Mouse (Mus musculus): ENCODE data around the gene Klf11. TPM values are rescaled to one million over a fixed set of nuclear protein-coding genes. Genes with fewer than 3 reads are reported as not detected.
A peak's percentile ranks its signal among the peaks of the same experiment; 100 is the strongest.

Gene Klf11
- polyA plus RNA-seq, 1 experiment from 2014 or later: 15.9 TPM

DNA sequence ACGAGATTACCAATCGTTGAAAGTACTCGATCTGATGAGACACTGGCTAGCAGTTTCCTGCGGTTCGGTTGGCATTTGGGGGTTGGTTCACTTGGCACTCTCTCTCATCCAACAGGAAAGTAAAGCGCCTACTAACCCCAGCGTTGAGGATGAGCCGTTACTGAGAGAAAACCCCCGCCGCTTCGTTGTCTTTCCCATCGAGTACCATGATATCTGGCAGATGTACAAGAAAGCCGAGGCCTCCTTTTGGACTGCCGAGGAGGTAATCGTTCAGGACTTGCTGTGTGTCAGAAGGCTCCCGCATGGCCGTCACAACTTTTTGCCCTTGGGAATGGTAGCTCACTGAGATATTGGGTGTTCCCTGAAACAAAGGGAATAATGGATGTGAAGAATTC is 57.7 kb downstream of the Klf11 start:
- WGBS: under 1% methylated on average over 17 of the region's 17 CpGs
- H3K27me3 ChIP-seq: peaks cover 10% of the 10 kb centered on the region; the same call in 1 of the 2 replicates
- no peak for ATAC-seq (ENCODE audit: low FRiP score)
- peaks cover 29% of the 10 kb centered on the region for H3K4me1 ChIP-seq (replicated peaks)
- H3K9me3 ChIP-seq: no peaks in the 10 kb centered on the region
- peaks cover 8% of the 10 kb centered on the region; the same call in 1 of the 2 replicates for H3K36me3 ChIP-seq
- peak overlapping the region; percentile 77 for H3K4me2 ChIP-seq
- peak overlapping the region; percentile 84 for H3K9ac ChIP-seq
- peak overlapping the region; percentile 75; the same call in 1 of the 2 replicates for H3K27ac ChIP-seq
- H3K4me3 ChIP-seq: peak overlapping the region; percentile 86

DNA sequence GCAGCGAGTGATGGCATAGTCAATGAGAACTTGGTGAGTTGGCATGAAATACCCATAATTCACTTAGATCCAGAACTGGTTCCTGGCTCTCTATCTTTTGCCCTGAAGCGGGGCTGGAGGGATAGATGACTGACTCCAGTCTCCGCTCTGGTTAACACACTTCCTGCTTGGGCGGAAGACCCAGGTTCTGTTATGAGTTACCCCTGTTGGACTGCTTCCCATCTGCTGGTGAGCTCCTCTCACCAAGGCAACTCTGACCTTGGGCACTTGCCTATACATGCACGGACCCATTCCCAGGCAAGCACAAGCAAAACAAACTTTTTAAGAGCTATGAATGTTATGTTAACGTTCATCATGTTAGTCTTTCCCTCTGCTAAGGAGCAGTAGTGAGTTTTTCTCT is 58.3 kb downstream of the Klf11 start:
- Histone ChIP-seq H3K27ac (no peak overlapping the region), H3K9ac (peak overlapping the region; percentile 84; the same call in 1 of the 2 replicates), H3K4me2 (peak overlapping the region; percentile 77), H3K4me1 (replicated peaks) (peaks cover 29% of the 10 kb centered on the region), H3K36me3 (peaks cover 8% of the 10 kb centered on the region; the same call in 1 of the 2 replicates), H3K27me3 (peaks cover 10% of the 10 kb centered on the region; the same call in 1 of the 2 replicates), H3K4me3 (peak overlapping the region; percentile 86), H3K9me3 (no peaks in the 10 kb centered on the region)
- ATAC-seq (ENCODE audit: low FRiP score): no peak
- WGBS: 25% methylated on average over 6 of the region's 6 CpGs

DNA sequence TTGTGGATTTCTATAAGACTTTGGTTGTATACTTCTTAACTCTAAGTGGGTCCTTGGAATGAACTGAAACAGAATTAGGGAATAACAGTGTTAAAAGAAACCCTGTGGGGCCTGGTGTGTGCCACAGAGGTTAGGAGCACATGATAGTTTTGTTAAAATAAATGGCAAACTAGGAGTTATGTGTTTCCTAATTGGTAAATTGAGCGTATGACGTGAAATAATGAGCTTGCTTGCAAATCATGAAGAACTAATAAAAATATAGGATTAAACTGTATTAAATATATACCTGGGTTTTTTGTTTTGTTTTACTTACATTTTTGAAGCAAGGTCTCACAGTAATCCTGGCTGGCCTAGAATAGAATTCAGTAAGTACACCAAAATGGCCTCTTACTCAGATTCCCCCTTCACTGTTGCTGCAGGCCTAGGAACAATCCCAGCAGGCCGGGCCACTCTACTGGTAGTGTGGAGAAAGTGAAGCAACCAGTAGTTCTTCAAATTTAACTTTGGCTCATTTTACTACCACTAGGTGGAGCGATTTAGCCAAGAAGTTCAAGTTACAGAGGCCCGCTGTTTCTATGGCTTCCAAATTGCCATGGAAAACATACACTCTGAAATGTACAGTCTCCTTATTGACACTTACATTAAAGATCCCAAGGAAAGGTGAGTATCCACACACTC is 58.9 kb downstream of the Klf11 start:
- H3K36me3 ChIP-seq: peaks cover 8% of the 10 kb centered on the region; the same call in 1 of the 2 replicates
- 32% methylated on average over 5 of the region's 5 CpGs for WGBS
- peak overlapping the region; percentile 77 for H3K4me2 ChIP-seq
- no peaks in the 10 kb centered on the region for H3K9me3 ChIP-seq
- peak overlapping the region; percentile 86 for H3K4me3 ChIP-seq
- H3K4me1 ChIP-seq (replicated peaks): peaks cover 29% of the 10 kb centered on the region
- no peak overlapping the region for H3K9ac ChIP-seq
- H3K27me3 ChIP-seq: peaks cover 10% of the 10 kb centered on the region; the same call in 1 of the 2 replicates
- H3K27ac ChIP-seq: no peak overlapping the region
- ATAC-seq (ENCODE audit: low FRiP score): no peak

DNA sequence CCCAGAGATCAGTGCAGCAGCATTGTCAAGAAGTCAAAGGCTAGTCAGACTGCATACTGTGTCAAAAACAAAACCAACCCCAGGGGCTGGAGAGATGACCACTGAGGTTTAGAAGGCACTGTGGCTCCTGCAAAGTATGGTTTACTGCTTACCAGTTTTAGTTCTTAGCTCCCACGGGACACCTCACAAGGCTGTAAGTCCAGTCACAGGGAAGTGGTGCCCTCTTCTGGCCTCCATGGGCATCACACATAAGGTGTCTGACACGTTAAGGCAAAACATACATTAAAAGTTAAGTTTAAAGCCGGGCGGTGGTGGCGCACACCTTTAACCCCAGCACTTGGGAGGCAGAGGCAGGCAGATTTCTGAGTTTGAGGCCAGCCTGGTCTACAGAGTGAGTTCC is 59.6 kb downstream of the Klf11 start:
- no peaks in the 10 kb centered on the region for H3K9me3 ChIP-seq
- WGBS: 64% methylated on average over 5 of the region's 5 CpGs
- H3K27me3 ChIP-seq: peaks cover 10% of the 10 kb centered on the region; the same call in 1 of the 2 replicates
- peaks cover 29% of the 10 kb centered on the region for H3K4me1 ChIP-seq (replicated peaks)
- no peak overlapping the region for H3K9ac ChIP-seq
- ATAC-seq (ENCODE audit: low FRiP score): no peak
- no peak overlapping the region for H3K4me2 ChIP-seq
- peak overlapping the region; percentile 7; the same call in 1 of the 2 replicates for H3K4me3 ChIP-seq
- H3K36me3 ChIP-seq: peaks cover 8% of the 10 kb centered on the region; the same call in 1 of the 2 replicates
- no peak overlapping the region for H3K27ac ChIP-seq

Other genes with a start within 250 kb of the Klf11 start
- 33.8 and 37.9 TPM in 2 replicates for gene Taf1b, start 152.9 kb upstream of the Klf11 start, polyA plus RNA-seq (2015; fragmentation: Nextera tagmentation; extraction: Ambion mirVana)
- 0.78 and 1.0 TPM in 2 replicates for gene Grhl1, start 79.0 kb upstream of the Klf11 start, polyA plus RNA-seq (2015; fragmentation: Nextera tagmentation; extraction: Ambion mirVana)
- gene Cys1, start 30.5 kb downstream of the Klf11 start, polyA plus RNA-seq (2015; fragmentation: Nextera tagmentation; extraction: Ambion mirVana): 0.56 and 1.6 TPM in 2 replicates
- gene Rrm2, start 57.0 kb downstream of the Klf11 start, polyA plus RNA-seq (2015; fragmentation: Nextera tagmentation; extraction: Ambion mirVana): 71.9 and 90.1 TPM in 2 replicates
- 78.1 and 82.0 TPM in 2 replicates for gene Mboat2, start 179.6 kb downstream of the Klf11 start, polyA plus RNA-seq (2015; fragmentation: Nextera tagmentation; extraction: Ambion mirVana)